Mouse (Mus musculus): ENCODE results near the gene Ntf3.

The Ntf3 gene

GRCm38 (mm10) chr6:126155928-126156327, 10.8 kb downstream of the Ntf3 start:
- DNase-seq = no peak

DNA sequence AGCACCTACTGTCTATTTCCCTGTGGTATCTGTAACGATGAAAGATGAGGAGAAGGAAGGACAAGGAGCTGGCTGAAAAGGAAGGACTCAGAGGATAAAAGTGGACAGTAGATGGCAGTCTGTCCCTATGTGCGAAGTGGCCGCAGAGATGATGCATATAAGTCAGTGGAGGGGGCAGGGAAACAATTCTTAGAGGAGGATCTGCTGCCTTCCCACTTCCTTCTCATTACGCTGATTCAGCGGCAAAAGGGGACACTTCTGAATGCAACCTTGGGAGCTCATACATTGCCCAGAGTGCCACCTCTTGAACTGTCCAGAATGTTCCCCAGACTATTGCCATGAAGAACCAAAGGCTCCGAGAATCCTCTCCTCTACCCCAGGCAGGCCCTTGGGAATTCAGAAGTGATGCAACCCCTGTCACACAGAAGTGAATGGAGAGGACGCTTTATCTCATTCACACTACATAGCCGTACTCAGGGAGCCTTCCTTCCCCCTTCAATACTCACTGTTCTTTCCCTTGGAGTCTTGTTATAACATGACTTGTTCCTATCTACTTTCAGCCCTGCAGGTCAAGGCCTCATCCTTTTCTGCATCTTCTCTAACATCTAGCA, 12.2 kb downstream of the Ntf3 start:
- DNase-seq = no peak

- no peak for DNase-seq
These were observed 13.6 kb downstream of the Ntf3 start for GRCm38 (mm10) chr6:126153154-126153553.

DNA sequence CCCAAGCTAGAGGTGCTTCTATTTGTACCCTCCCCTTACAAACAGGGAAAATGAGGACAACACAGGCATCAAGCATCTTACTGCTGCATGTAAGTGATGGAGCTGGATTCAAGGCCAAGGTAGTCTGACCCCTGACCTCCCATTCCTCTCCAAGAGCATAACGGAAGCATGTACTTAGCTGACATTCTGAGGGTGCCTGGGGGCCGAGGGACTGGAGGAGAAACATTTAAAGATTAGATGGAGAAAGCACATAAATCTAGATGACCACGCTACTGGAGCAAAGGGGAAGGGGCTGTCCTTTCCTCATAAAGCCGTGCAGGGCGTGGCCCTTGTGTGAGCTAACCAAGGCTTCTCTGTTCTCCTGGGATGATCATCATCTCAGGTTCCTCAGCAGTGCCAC, 23.1 kb downstream of the Ntf3 start:
- no peak for DNase-seq

DNA sequence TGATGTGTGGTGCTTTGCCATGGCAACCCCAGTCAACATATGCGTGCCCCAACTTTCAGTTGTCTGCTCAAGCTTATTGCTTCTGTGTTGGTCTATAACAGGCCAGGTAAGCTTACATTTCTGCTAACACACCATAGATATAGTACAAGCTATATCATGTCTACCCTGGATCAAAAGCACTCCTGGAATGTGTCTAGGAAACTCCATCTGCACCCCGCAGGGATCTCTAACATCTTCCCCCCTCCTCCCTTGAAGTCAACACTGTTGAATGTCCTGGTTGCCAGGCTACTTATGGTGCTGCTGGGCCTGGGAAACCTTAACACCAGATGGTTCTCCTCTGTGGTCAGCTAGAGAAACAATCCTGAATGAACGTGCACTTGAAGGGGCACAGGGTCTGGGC, 24.0 kb downstream of the Ntf3 start:
- DNase-seq = no peak

DNA sequence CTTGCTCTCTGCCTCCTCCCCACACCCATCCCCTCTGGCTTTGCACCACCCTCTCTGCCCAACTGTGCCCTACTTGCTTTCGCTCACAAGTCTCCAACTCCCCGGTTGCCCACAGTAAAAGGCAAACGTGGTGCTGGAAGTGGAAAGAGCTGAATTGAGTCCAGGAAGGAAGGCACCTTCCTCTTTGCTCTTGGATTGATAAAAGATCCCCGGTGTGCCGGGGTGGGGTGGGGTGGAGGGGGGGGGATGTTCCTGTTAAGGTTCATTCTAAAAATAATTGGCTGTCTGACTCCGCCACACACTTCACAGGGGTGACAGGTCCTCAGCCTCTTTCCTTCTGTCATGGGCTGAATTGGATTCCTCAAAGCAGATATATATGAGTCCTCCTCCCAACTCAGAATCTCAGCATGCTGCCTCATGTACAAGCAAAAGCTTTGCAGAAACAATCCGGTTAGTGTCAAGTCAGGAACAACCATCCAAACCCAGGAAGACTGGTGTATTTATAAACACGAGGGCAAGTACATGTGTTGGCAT, 24.6 kb downstream of the Ntf3 start:
- no peak for DNase-seq

DNA sequence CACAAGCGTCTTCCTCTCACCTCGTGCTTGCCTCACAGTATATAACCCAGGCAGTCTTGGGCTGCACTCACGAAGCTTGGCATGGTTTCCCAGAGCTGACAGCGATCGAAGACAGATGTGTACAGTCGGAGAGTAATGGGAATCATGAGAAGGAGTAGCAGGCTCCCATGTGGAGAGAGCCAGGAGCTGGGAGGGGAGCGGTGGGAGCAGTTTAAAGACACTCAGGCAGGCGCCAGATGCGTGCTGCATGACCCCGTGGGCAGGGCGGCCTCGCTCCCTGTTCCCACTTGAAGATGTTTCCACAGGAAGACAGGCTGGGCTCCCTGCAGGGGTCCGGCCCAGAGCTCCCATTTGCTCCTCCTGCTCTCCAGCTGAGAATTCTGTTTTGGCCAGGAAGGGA, 25.2 kb downstream of the Ntf3 start:
- no peak for DNase-seq

DNA sequence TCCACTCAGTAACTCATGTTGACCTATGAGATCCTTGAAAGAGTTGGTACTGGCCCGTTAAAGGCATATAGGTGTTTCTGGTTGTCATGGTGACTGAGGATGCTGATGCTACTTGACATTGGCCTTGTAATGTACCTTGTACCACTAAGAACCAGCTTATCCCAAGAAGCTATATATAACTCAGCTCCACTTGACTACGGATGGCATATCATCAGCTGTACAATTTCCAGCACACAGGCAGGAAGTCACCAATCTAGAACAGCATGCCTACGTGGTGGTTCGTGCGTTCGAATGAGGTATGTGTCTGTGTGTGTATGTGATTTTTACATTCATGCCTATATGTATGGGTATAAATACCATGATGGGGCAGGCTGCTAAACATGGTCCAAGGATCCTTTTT, 25.7 kb downstream of the Ntf3 start:
- DNase-seq = no peak

DNA sequence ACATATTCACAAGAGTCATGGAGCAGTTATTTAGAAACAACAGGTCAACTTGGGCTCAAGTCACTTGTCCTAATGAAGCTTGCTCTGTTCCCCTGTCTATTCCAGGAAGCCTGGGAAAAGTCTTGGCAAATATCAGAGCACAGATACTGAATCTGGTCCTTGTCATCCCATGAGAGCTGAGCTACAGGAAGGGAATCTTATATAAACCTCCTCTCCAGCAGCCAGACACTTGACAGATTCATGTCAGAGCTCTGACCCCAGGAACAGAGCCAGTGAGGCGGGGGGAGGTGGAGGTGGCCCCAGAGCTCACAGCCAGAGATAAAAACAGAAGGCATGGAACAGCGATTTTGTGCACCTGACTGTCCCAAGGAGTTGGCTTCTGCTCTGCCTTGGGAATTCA, 26.3 kb downstream of the Ntf3 start:
- DNase-seq = no peak

DNA sequence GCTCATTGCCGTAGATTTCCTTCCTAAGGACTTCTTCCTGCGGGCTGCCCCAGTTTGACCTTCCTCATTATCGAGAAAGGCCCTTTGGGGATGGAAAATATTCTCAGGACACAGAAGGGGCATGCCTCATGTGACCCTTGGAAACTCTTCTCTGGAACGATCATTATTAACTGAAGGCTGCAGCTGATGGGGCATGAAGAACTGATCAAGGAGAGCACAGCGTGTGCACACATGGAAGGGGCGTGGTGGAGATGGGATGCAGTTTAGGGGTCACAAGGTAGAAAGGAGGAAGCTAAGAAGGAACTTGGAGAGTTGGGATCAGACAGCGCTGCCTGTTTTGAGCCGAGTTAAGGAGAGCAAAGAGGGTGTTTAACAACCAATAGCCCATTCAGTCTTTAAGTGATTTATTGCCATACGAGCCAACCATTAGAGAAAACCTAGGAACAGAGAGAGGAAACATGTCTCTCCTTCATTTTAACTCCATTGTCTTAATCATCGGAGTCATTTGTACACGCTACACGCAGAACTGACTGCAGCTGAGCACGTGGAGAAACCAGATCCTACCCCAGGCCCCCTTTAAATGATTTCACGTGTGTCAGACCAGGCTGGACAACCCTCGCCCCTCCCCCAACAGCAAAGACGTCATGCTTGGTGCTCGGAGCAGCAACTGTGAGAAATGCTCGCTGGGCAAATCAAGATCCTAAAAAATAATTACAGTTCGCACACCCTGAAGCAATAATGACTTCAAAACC, 32.4 kb downstream of the Ntf3 start:
- DNase-seq = no peak

DNA sequence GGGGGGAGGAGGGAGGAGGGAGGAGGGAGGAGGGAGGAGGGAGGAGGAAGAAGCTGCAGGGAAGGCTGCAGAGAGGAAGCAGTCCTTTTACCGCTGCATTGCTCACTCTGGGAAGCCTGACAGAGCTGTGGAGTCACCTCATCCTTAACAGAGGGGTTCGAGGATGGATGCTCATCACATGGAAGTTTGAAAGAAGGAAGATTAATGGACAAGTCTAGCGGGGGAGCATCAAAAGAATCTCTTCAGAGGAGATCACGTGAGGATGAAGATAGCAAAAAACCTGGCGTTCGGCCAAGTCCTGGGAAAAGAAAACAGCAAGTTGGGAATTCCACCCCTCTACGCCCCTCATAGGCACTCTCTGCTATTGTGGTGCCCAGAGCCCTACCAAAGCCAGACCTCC, 38.5 kb downstream of the Ntf3 start:
- DNase-seq = no peak

DNA sequence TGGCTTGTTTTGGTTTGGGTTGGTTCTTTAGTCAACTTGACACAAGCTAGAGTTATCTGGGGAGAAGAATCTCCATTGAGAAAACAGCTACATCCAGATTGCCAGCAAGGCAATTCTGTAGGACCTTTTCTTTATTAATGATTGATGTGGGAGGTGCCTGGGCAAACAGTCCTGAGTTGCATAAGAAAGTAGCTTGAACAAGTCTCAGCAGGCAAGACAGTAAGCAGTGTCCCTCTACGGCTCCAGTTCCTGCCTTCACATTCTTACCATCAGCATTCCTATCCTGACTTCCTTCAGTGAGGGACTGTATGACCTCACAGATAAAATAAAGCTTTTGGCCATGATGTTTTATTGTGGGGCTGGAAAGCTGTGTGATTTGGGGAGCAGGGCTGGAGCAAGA, 48.5 kb downstream of the Ntf3 start:
- DNase-seq = no peak

GRCm38 (mm10) chr6:126117191-126117590, 49.5 kb downstream of the Ntf3 start:
- no peak for DNase-seq

DNA sequence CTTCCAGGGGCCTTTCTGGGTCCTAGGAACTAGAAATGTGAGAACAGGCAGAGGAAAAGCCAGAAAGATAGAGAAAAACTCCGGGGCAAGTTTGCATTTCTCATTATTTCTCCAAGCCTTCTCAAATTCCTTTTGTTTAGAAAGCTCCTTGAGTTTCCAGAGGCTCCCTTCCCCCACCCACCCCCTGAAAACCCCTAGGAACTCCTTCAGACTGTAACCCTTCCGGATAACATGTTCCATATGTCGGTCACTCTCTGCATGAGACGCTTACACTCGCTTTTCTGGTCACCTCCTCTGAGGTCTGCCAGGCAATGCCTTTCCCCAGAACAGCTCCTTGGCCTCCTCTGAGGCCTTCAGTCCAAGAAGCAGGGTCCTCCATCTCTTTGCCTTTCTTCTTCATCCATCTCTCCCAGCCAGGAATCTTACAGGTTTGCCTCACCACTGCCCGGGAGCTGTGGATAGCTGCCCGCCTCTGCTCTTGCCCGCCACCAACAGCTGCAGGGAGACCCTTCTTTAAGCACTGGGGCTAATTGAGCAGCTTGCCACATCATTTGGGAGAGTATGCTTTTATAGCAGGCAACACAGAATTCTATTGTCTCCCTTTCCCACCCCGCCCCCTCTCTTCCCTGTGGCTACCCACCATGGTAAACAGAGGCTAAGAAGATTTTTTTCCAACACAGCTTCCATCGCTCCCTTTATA, 51.6 kb downstream of the Ntf3 start:
- no peak for DNase-seq

DNA sequence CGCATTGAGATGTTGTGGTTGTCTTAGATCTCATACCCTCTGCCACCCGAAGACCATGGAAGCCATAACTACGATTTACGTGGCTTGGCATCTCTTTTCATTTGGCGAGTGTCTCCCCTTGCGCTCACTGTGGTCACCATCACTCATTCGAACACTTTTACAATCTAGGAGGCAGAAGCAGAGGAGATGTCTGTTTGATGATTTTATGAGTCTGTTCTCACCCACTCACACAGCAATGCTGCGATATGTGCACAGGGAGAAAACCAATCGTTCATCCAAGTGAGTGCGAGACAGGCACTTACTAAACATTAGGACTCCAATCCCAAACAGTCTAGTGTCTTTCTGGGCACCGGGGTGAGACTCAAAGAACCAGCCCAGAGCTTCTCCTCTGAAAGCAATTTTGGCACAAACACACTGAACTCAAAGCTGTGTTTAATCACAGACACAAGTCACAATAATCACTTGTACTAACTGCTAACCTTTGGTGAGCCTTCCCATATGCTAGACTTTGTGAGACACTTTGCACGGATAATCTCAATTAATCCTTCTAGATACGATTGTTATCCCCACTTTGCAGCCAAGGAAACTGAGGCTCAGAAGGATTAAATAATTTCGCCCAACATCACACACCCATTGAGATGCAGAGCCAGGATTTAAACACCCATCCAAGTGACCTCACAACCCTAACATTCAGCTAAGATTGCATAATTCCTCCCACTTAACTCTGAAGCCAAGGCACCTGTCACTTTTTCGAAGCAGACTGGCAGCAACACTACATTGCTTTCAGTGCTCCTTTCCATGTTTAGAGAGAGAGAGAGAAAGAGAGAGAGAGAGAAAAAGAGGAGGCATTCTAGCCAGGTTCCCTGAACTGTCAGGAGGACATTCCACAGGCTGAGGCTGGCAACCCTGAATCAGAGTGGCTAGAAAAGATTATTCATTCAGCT, 55.5 kb downstream of the Ntf3 start:
- DNase-seq = no peak

DNA sequence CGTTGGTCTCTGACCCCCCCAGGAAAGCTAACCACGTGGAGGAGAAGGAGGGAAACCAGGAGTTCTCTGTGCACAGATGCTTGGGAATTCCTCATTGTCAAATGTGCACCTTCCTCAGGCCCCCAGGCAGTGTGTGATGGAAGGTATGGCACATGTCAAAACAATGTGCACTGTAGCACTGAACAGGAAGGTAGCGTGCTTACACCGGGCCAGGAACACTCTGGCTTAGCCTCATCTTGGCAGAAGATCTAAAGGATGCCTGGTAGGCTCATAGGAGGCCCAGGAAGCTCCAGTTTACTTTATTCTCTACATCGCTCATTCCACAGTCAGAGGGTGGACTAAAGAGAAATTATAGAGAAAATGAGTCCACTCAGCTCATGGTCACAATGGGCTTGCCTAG, 57.5 kb downstream of the Ntf3 start:
- no peak for DNase-seq

DNA sequence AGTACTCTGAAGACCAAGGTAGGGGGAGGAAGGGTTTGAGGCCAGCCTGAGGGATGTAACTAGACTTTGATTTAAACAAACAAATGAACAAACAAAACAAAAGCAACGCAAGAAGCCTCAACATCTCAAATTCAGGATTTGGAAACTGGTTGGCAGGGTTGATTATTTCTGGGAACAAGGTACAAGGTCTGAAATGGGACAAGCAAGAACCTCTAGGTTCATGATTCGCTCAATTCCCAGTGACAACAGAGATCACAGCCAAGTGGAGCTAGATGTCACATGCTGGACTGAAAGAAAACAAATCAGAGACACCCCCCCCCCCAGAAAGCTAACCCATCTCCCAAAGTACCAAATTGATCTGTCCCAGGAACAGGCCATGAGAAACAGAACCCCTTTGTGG, 57.9 kb downstream of the Ntf3 start:
- DNase-seq = no peak

DNA sequence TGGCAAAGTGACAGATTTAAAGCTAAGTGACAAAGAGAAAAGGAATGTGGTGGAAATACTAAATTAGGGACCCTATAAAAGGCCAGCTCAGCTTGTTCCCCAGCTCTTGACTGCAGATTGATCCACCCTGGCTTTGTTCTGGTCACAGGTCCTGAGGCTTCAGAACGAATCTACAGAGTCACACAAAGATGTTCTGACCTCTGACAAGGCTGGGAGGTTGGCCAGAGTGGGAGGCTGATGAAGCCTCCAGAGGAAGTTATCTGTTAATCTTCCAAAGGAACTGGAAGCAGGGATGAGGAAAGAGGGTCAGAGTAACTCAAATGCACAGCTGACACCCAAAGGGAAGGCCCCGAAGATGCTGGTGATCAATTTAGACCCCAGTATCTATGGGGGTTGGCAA, 59.3 kb downstream of the Ntf3 start:
- no peak for DNase-seq

- DNase-seq = no peak
These were observed 59.9 kb downstream of the Ntf3 start for GRCm38 (mm10) chr6:126106798-126107173.

GRCm38 (mm10) chr6:126106051-126106797, 60.5 kb downstream of the Ntf3 start:
- DNase-seq = peak; percentile 18

- no peak for DNase-seq
These were observed 61.5 kb downstream of the Ntf3 start for GRCm38 (mm10) chr6:126105083-126105740.

- DNase-seq = no peak
These were observed 64.1 kb downstream of the Ntf3 start for GRCm38 (mm10) chr6:126102571-126102970.
